Mouse (Mus musculus): ENCODE data around the gene Lamb3.
"Not testable (repeated sequence)": the region's sequence is repeated elsewhere in the genome, so short reads cannot be mapped to it uniquely, and the experiment has no call there.

The Lamb3 gene

GRCm38 (mm10) chr1:193244235-193244634 is 36.7 kb downstream of the Lamb3 start:
- DNase-seq (ENCODE audit: low spot score in 2 of 2) = no peak

GRCm38 (mm10) chr1:193250026-193250425 is 42.5 kb downstream of the Lamb3 start:
- no peak for DNase-seq (ENCODE audit: low spot score in 2 of 2)

- no peak for DNase-seq (ENCODE audit: low spot score in 2 of 2)
Observed at GRCm38 (mm10) chr1:193251386-193251785, 43.9 kb downstream of the Lamb3 start.

GRCm38 (mm10) chr1:193252616-193253015 is 45.1 kb downstream of the Lamb3 start:
- no peak for DNase-seq (ENCODE audit: low spot score in 2 of 2)

- DNase-seq (ENCODE audit: low spot score in 2 of 2) = not testable (repeated sequence)
Observed at GRCm38 (mm10) chr1:193253895-193254294, 46.4 kb downstream of the Lamb3 start.

GRCm38 (mm10) chr1:193255032-193255431 is 47.5 kb downstream of the Lamb3 start:
- no peak for DNase-seq (ENCODE audit: low spot score in 2 of 2)

- DNase-seq (ENCODE audit: low spot score in 2 of 2) = peak; percentile 52 to 77
Observed at GRCm38 (mm10) chr1:193255488-193256288, 48.2 kb downstream of the Lamb3 start.

- no peak for DNase-seq (ENCODE audit: low spot score in 2 of 2)
Observed at GRCm38 (mm10) chr1:193256289-193256577, 48.7 kb downstream of the Lamb3 start.

- peak in 1 of 2 experiments; percentile 15 for DNase-seq (ENCODE audit: low spot score in 2 of 2)
Observed at GRCm38 (mm10) chr1:193256621-193257098, 49.2 kb downstream of the Lamb3 start.

GRCm38 (mm10) chr1:193259559-193259958 is 52.1 kb downstream of the Lamb3 start:
- no peak for DNase-seq (ENCODE audit: low spot score in 2 of 2)

- no peak for DNase-seq (ENCODE audit: low spot score in 2 of 2)
Observed at GRCm38 (mm10) chr1:193261897-193262548, 54.5 kb downstream of the Lamb3 start.

- no peak for DNase-seq (ENCODE audit: low spot score in 2 of 2)
Observed at GRCm38 (mm10) chr1:193263026-193263907, 55.8 kb downstream of the Lamb3 start.

- no peak for DNase-seq (ENCODE audit: low spot score in 2 of 2)
Observed at GRCm38 (mm10) chr1:193263955-193264598, 56.6 kb downstream of the Lamb3 start, which contains the start of gene Hsd11b1. Hsd11b1 (minus strand) TSS chr1:193264075.

- DNase-seq (ENCODE audit: low spot score in 2 of 2) = no peak
Observed at GRCm38 (mm10) chr1:193265734-193266133, 58.2 kb downstream of the Lamb3 start.

- no peak for DNase-seq (ENCODE audit: low spot score in 2 of 2)
Observed at GRCm38 (mm10) chr1:193270965-193271763, 63.7 kb downstream of the Lamb3 start.

- DNase-seq (ENCODE audit: low spot score in 2 of 2) = peak in 1 of 2 experiments; percentile 20
Observed at GRCm38 (mm10) chr1:193272137-193272915, 64.8 kb downstream of the Lamb3 start.

GRCm38 (mm10) chr1:193272916-193273601 is 65.6 kb downstream of the Lamb3 start, which contains the start of gene G0s2:
G0s2 (minus strand) TSS chr1:193273217.
- peak; percentile 38 to 40 for DNase-seq (ENCODE audit: low spot score in 2 of 2)

- no peak for DNase-seq (ENCODE audit: low spot score in 2 of 2)
Observed at GRCm38 (mm10) chr1:193274407-193275071, 67.0 kb downstream of the Lamb3 start.

All from cerebellum, postnatal 4 days (tissue).